Mouse (Mus musculus): ENCODE data around the gene Clta.
"Not testable (repeated sequence)": the region's sequence is repeated elsewhere in the genome, so short reads cannot be mapped to it uniquely, and the experiment has no call there.

Gene Clta

GRCm38 (mm10) chr4:44028303-44029135, 24.3 kb downstream of the Clta start:
- no peak for DNase-seq

GRCm38 (mm10) chr4:44029661-44030066, 25.4 kb downstream of the Clta start:
- no peak for DNase-seq

GRCm38 (mm10) chr4:44031521-44031920, 27.3 kb downstream of the Clta start:
- peak; percentile 64 for DNase-seq

GRCm38 (mm10) chr4:44036455-44036854, 32.2 kb downstream of the Clta start:
- DNase-seq: no peak

GRCm38 (mm10) chr4:44040802-44041201, 36.5 kb downstream of the Clta start:
- no peak for DNase-seq

GRCm38 (mm10) chr4:44042429-44042828, 38.2 kb downstream of the Clta start:
- no peak for DNase-seq

GRCm38 (mm10) chr4:44043182-44043581, 38.9 kb downstream of the Clta start:
- DNase-seq: not testable (repeated sequence)

- no peak for DNase-seq
These were observed 40.6 kb downstream of the Clta start for GRCm38 (mm10) chr4:44044685-44045356.

- DNase-seq: no peak
These were observed 41.8 kb downstream of the Clta start for GRCm38 (mm10) chr4:44046066-44046465.

- no peak for DNase-seq
These were observed 45.6 kb downstream of the Clta start for GRCm38 (mm10) chr4:44049812-44050211.

GRCm38 (mm10) chr4:44059674-44060073, 55.4 kb downstream of the Clta start:
- no peak for DNase-seq

- no peak for DNase-seq
These were observed 57.8 kb downstream of the Clta start for GRCm38 (mm10) chr4:44062062-44062461.

- no peak for DNase-seq
These were observed 58.6 kb downstream of the Clta start for GRCm38 (mm10) chr4:44062816-44063215.

- DNase-seq: peak; percentile 93
These were observed 61.2 kb downstream of the Clta start for GRCm38 (mm10) chr4:44065355-44066025.

GRCm38 (mm10) chr4:44066891-44067290, 62.6 kb downstream of the Clta start:
- DNase-seq: peak; percentile 59

- DNase-seq: no peak
These were observed 64.5 kb downstream of the Clta start for GRCm38 (mm10) chr4:44068736-44069135.

- no peak for DNase-seq
These were observed 65.2 kb downstream of the Clta start for GRCm38 (mm10) chr4:44069411-44069810.

- no peak for DNase-seq
These were observed 66.4 kb downstream of the Clta start for GRCm38 (mm10) chr4:44070641-44071040.

GRCm38 (mm10) chr4:44071741-44072145, 67.5 kb downstream of the Clta start:
- peak; percentile 27 for DNase-seq

- DNase-seq: peak; percentile 95
These were observed 68.1 kb downstream of the Clta start for GRCm38 (mm10) chr4:44072146-44072872.

GRCm38 (mm10) chr4:44072873-44073441, 68.7 kb downstream of the Clta start:
- no peak for DNase-seq

GRCm38 (mm10) chr4:44073799-44074198, 69.5 kb downstream of the Clta start:
- no peak for DNase-seq

- no peak for DNase-seq
These were observed 70.2 kb downstream of the Clta start for GRCm38 (mm10) chr4:44074422-44074821.
